ENCODE assay signal across 9 mouse cellular contexts in genomic region chr1:91055744-91056143, GRCm38 (mm10). TPM values are rescaled to one million over a fixed set of nuclear protein-coding genes. Genes with fewer than 3 reads are reported as not detected.
A peak's percentile ranks its signal among the peaks of the same experiment; 100 is the strongest.
DNase-seq lines count a peak whose midpoint lies in the region; ATAC-seq lines count a peak whose summit lies in the region.
"Had no signal": no experiment of that assay in that cellular context is flagged by ENCODE, and none has a peak within 500 bp of the region (broad histone marks: within the 10 kb centered on the region; RNA-seq: fewer than 3 reads in every experiment).

No protein-coding gene starts in this region.

- H3K4me1 ChIP-seq in heart, embryonic 14.5 days (ENCODE audit: control insufficient read depth in 2 of 2, insufficient read depth in 2 of 2, low read length in 2 of 2), result peaks cover 49 to 77% of the 10 kb centered on the region in 2 experiments
- H3K4me1 ChIP-seq in liver, embryonic 11.5 days (replicated peaks; ENCODE audit: control insufficient read depth, insufficient read depth, low read length), result peaks cover 65% of the 10 kb centered on the region
- H3K4me1 ChIP-seq in stomach, embryonic 15.5 days, result peaks cover 55% of the 10 kb centered on the region
- peaks cover 31% of the 10 kb centered on the region for H3K4me1 ChIP-seq in neural tube, embryonic 15.5 days

- no peaks in the 10 kb centered on the region for H3K27me3 ChIP-seq in heart, embryonic 14.5 days (ENCODE audit: control insufficient read depth, insufficient read depth, low read length)
- H3K27me3 ChIP-seq in liver, embryonic 11.5 days (replicated peaks; ENCODE audit: control insufficient read depth, insufficient read depth, low read length), result no peaks in the 10 kb centered on the region
- no peaks in the 10 kb centered on the region for H3K27me3 ChIP-seq in stomach, embryonic 15.5 days (replicated peaks)
- peaks cover 11% of the 10 kb centered on the region for H3K27me3 ChIP-seq in neural tube, embryonic 15.5 days (replicated peaks)

- H3K4me2 ChIP-seq in heart, embryonic 14.5 days (ENCODE audit: low read length), result peak overlapping the region; percentile 89
- H3K4me2 ChIP-seq in liver, embryonic 11.5 days, result peak overlapping the region; percentile 98
- H3K4me2 ChIP-seq in stomach, embryonic 15.5 days, result peak overlapping the region; percentile 81
- no peak overlapping the region for H3K4me2 ChIP-seq in neural tube, embryonic 15.5 days

- 28% methylated on average over 9 of the region's 9 CpGs for WGBS in heart, embryonic 14.5 days
- 62% methylated on average over 9 of the region's 9 CpGs for WGBS in liver, embryonic 11.5 days
- 75% methylated on average over 9 of the region's 9 CpGs for WGBS in stomach, embryonic 15.5 days
- 42% methylated on average over 9 of the region's 9 CpGs for WGBS in neural tube, embryonic 15.5 days

- H3K9me3 ChIP-seq in heart, embryonic 14.5 days (ENCODE audit: control insufficient read depth, low read length), result no peaks in the 10 kb centered on the region
- H3K9me3 ChIP-seq in liver, embryonic 11.5 days (ENCODE audit: control insufficient read depth, low read length), result no peaks in the 10 kb centered on the region
- no peaks in the 10 kb centered on the region for H3K9me3 ChIP-seq in stomach, embryonic 15.5 days
- H3K9me3 ChIP-seq in neural tube, embryonic 15.5 days (replicated peaks), result no peaks in the 10 kb centered on the region

- peak overlapping the region; percentile 24 to 59 for H3K4me3 ChIP-seq in heart, embryonic 14.5 days (ENCODE audit: control insufficient read depth in 1 of 2, insufficient read depth in 1 of 2, low read depth in 1 of 2, low read length in 2 of 2)
- H3K4me3 ChIP-seq in liver, embryonic 11.5 days (ENCODE audit: low read depth, low read length), result 0 out of 2 replicates have a peak overlapping the region, but pooled peaks have one; percentile 0
- H3K4me3 ChIP-seq in stomach, embryonic 15.5 days (replicated peaks), result 0 out of 2 replicates have a peak overlapping the region, but pooled peaks have one; percentile 3
- no peak overlapping the region for H3K4me3 ChIP-seq in neural tube, embryonic 15.5 days (replicated peaks)

- no peak for ATAC-seq in heart, embryonic 14.5 days (ENCODE audit: insufficient number of reproducible peaks, insufficient read depth, low FRiP score, low read depth)
- ATAC-seq in liver, embryonic 11.5 days (replicated peaks; ENCODE audit: low FRiP score), result no peak
- ATAC-seq in stomach, embryonic 15.5 days (ENCODE audit: insufficient read depth, low FRiP score, low read depth), result no peak
- no peak for ATAC-seq in neural tube, embryonic 15.5 days (ENCODE audit: low FRiP score)

- H3K9ac ChIP-seq in heart, embryonic 14.5 days (ENCODE audit: low read length), result peak overlapping the region; percentile 87
- no peak overlapping the region for H3K9ac ChIP-seq in liver, embryonic 11.5 days (ENCODE audit: low read depth, low read length)
- H3K9ac ChIP-seq in stomach, embryonic 15.5 days, result no peak overlapping the region
- H3K9ac ChIP-seq in neural tube, embryonic 15.5 days (replicated peaks), result no peak overlapping the region

- H3K36me3 ChIP-seq in heart, embryonic 14.5 days (ENCODE audit: control insufficient read depth, insufficient read depth, low read length), result no peaks in the 10 kb centered on the region
- H3K36me3 ChIP-seq in liver, embryonic 11.5 days (ENCODE audit: control insufficient read depth, insufficient read depth, low read length), result no peaks in the 10 kb centered on the region
- H3K36me3 ChIP-seq in stomach, embryonic 15.5 days, result no peaks in the 10 kb centered on the region
- no peaks in the 10 kb centered on the region for H3K36me3 ChIP-seq in neural tube, embryonic 15.5 days

- H3K27ac ChIP-seq in heart, embryonic 14.5 days (replicated peaks in 1 of 2; ENCODE audit: control insufficient read depth in 1 of 2, insufficient read depth in 1 of 2, low read depth in 2 of 2, low read length in 2 of 2), result peak overlapping the region; percentile 88 to 97
- H3K27ac ChIP-seq in liver, embryonic 11.5 days (ENCODE audit: low read depth, low read length), result no peak overlapping the region; the same call in 1 of the 2 replicates
- peak overlapping the region; percentile 70; the same call in 1 of the 2 replicates for H3K27ac ChIP-seq in stomach, embryonic 15.5 days
- no peak overlapping the region for H3K27ac ChIP-seq in neural tube, embryonic 15.5 days (replicated peaks)

- DNase-seq in heart, postnatal 4 days, result no peak
- peak; percentile 24 to 37 for DNase-seq in spleen, postnatal 36 days (ENCODE audit: low spot score in 2 of 2)
- no peak for DNase-seq in spleen, adult 12 weeks (ENCODE audit: low spot score)
- no peak for DNase-seq in liver, embryonic 11.5 days (ENCODE audit: low spot score)
- no peak for DNase-seq in layer of hippocampus, postnatal 10 days (ENCODE audit: low spot score in 2 of 2)
- DNase-seq: kidney, postnatal 14 days had no signal

RNA-seq across cellular contexts. Expression of gene Lrrfip1, which starts 57.2 kb away (rescaled TPM):
- 151 and 161 TPM in 2 replicates for polyA plus RNA-seq in heart, embryonic 14.5 days (2014; fragmentation: Nextera tagmentation; extraction: Ambion mirVana)
- 100 to 1,000 TPM; 214 to 233 TPM for total RNA-seq in heart, postnatal 4 days (2021)
- 26.5 and 29.1 TPM in 2 replicates for polyA plus RNA-seq in liver, embryonic 11.5 days (2014; fragmentation: Nextera tagmentation; extraction: Ambion mirVana)
- 64.9 and 65.4 TPM in 2 replicates for polyA plus RNA-seq in stomach, embryonic 15.5 days (2015; fragmentation: Nextera tagmentation; extraction: Ambion mirVana)
- polyA plus RNA-seq in neural tube, embryonic 15.5 days (2015; fragmentation: Nextera tagmentation; extraction: Ambion mirVana), result 45.3 and 51.5 TPM in 2 replicates
- total RNA-seq in layer of hippocampus, postnatal 10 days (2021), result 10 to 100 TPM; 73.9 to 88.3 TPM

Comparison
In these comparisons a context has a peak if more than half of its experiments do, and no peak if none do; other contexts are left out.
1. DNase-seq: peak in spleen, postnatal 36 days (2 of 2); none in heart, postnatal 4 days (single experiment), spleen, adult 12 weeks (single experiment), liver, embryonic 11.5 days (single experiment) and layer of hippocampus, postnatal 10 days (0 of 2).
2. H3K27ac ChIP-seq: peak in heart, embryonic 14.5 days (2 of 2) and stomach, embryonic 15.5 days (single experiment); none in liver, embryonic 11.5 days (single experiment) and neural tube, embryonic 15.5 days (single experiment).